Mouse (Mus musculus) cerebellum, adult 11-12 months (tissue): ENCODE measurements around the gene Ncbp2.

Source experiments
- DNase-seq: peaks from one replicate; pipeline ENCODE4 v3.0.0; 2022

Ncbp2 gene

GRCm38 (mm10) chr16:31948345-31948774 is at the start of gene Ncbp2, which contains the start of gene 0610012G03Rik:
TSS of gene Ncbp2 (plus strand) at chr16:31948513.
TSS of gene 0610012G03Rik (minus strand) at chr16:31948494.
- peak; percentile 92 for DNase-seq

DNA sequence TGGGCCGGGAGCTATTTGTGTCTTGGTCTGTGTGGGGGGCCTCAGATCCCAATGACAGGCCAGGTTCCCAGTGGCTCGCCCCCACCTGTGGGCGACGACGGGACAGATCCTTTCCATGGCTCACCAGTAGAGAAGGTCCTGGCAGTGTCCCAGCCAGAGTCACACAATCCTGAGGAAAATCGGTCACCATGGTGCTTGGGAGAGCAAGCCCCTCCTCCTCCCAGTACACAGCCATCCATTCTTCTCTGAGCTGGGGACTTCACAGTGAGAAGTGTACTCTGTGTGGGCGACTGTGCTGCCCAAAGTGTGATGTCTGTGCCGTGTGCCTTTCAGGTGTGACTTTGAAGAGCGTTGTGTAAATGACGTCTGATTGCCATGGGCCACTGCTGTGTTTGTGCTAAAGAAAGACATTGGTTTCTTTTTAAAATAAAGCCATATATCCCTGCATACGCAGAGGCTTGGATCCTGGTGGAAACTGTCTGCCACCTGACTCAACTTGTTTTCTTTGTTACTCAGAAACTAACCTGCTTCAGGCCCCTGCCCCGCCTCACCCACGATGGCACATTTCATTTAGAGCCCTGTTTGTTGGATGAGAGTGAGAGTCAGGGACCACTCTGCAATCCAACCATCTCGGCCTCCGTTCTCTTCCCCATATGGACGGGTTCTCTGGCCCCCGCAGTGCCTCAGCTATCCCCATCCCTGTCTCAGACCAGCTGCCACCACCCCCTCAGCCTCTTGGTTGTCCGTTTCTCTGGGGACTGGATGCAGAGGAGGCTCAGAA is 49.6 kb upstream of the Ncbp2 start:
- DNase-seq, result no peak

- DNase-seq, result no peak
Measured at GRCm38 (mm10) chr16:31901886-31902285, 46.4 kb upstream of the Ncbp2 start.

- DNase-seq, result no peak
Measured at GRCm38 (mm10) chr16:31903239-31903638, 45.1 kb upstream of the Ncbp2 start.

DNA sequence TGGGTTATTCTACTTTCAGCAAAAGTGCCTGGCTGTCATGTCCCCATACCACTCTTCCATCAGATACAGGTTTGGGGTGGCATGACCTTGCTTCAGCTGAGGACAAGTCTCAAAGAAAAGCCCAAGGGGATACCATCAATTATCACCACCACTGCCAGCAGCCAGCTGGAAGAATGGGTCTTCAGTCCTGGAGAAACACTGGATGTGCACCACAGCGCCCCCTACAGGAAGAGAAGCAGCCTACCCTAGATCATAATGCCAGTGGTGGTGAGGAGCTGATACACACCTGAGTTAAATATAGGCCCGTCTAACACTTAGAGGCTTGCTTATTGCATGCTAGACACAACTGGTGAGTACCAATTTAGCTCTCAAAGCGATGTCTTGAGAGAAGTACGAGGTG is 43.0 kb upstream of the Ncbp2 start:
- no peak for DNase-seq

- no peak for DNase-seq
Measured at GRCm38 (mm10) chr16:31905891-31906825, 42.2 kb upstream of the Ncbp2 start.

DNA sequence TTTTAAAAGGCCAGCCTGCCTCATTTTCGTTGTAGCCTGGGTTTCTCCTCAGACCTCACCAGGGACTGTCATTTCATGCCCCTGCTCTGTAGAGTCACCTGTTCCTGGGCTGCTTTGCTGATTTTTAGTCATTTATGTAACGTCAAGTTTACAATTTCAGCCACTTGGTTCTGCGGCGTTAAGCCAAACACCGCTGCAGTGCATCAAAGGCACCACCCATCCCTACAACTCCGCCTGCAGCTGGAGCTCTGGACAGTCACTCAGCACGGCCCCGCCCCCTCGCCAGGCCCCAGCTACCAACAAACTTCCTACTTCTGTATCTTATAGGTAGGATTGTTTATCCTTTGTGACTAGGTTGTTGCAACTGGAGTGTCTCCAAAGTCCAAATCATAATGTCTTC is 41.4 kb upstream of the Ncbp2 start:
- no peak for DNase-seq

GRCm38 (mm10) chr16:31908959-31909358 is 39.4 kb upstream of the Ncbp2 start:
- no peak for DNase-seq

DNA sequence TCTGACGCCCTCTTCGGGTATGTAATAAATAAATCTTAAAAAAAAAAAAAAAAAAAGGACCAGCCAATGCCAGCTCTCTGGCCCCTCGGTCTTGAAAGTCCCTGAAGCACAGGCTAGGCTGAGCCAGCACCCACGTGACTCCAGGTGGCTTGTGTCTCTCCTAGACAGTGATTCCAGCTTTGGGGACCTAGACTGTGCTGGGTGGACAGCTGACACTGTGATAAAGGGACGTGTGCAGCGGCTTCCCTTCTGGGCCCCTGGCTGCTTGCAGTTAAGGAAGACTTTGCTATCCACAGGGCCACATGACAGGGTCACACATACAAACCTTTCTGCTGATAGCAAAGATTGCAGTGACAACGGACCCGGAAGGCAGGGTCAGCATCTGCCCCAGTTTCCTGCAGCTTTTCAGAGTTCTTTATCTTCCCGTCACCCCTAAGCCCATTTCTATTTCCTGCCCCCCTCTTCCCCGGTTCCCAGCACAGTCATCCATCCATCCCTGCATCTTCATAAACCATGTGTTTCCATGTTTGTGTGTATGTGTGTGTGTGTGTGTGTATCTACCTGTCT is 37.9 kb upstream of the Ncbp2 start:
- DNase-seq, result no peak

DNA sequence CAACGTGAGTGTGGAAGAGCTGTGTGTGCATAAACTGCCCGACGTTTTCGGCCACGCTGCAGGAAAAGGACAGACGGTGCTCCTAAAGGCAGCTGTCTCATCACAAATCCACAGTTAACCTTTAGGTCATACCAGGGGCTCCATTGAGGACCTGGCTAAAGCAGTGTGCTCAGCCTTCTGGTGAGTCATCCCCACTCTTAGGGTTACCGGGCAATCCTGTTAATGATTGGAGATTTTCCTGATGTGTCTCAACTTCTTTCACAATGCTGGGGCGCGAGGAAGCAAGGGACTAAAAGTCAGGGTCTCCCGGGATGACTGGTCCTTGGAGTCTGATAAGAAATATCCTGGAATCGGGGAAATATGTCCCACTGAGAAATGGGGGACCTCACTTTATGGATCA is 30.5 kb upstream of the Ncbp2 start:
- DNase-seq, result no peak

DNA sequence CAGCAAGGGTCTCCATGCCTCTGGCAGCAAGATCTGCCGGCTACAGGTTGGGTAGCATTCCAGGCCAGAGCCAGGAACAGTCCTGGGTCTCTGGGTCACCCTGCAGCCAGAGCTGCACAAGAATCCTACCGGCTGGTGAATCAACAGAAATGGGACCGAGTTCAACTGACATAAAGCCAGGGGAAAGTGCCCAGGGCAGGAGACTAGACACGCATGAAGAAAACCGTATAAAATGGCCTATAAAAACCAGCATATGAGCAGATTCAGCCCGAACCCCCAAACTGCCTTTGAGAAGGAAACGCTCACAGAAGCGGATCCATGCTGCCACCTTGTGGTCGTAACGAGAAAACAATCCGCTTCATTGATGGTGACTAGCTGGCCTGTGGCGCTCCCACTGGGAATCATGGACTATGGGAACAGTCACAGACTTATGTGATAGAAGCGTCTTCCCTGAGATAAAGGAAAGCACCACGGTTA is 30.0 kb upstream of the Ncbp2 start:
- DNase-seq, result peak; percentile 82

DNA sequence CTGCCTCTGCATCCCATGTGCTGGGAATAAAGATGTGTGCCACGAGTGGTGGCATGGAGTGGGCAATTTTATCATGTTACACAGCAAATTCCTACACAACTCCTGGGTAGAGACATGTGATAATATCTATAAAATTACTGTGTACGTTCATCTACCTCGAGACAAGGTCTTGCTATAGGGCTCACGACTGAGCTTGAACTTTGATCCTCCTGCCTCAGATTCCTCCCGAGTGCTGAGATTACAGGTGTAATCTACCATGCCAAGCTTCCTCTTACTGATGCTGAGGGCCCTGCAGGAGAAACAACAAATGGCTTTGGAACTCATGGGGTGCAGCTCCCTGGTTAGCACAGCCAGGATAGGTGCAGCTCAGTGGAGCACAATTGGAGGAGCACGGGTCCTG is 23.9 kb upstream of the Ncbp2 start:
- DNase-seq, result no peak

DNA sequence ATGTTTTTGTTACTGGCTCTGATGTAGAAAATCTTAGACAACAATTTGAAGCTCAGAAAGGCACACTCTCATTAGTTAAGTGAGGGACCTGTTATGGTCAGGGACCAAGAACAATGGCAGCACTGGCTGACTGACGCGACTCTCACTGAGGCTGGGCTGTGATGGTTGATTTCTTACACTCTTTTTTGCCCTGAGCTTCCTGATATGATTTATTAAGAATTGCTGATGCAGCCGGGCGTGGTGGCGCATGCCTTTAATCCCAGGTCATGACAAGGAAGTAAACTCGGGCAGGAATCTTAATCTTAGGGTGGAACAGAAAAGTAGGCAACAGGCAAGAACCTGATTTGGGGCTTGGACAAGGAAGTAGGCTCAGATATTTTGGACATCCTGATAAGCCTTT is 22.2 kb upstream of the Ncbp2 start:
- no peak for DNase-seq

- no peak for DNase-seq
Measured at GRCm38 (mm10) chr16:31926547-31927182, 21.6 kb upstream of the Ncbp2 start.

GRCm38 (mm10) chr16:31927412-31927811 is 20.9 kb upstream of the Ncbp2 start:
- no peak for DNase-seq

DNA sequence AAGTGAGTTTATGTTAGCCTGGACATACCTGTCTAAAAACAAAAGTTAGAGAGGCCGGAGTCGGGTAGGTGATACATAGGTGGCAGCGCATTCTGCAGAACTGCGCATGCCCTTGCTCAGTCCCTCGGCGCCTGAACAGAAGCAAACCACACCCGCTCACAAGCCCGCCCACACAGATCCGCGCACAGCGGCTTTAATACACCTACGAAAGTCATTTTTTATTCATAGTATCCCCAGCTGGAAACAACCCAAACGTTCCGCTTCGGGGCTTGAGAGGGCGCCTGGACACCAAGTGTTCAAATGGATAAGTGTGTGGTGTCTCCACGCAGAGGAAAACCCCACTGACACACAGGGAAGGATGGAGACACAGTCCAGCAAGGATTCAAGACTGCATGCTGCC is 17.0 kb upstream of the Ncbp2 start:
- DNase-seq, result peak; percentile 47

GRCm38 (mm10) chr16:31932255-31932654 is 16.1 kb upstream of the Ncbp2 start:
- DNase-seq, result peak; percentile 57

DNA sequence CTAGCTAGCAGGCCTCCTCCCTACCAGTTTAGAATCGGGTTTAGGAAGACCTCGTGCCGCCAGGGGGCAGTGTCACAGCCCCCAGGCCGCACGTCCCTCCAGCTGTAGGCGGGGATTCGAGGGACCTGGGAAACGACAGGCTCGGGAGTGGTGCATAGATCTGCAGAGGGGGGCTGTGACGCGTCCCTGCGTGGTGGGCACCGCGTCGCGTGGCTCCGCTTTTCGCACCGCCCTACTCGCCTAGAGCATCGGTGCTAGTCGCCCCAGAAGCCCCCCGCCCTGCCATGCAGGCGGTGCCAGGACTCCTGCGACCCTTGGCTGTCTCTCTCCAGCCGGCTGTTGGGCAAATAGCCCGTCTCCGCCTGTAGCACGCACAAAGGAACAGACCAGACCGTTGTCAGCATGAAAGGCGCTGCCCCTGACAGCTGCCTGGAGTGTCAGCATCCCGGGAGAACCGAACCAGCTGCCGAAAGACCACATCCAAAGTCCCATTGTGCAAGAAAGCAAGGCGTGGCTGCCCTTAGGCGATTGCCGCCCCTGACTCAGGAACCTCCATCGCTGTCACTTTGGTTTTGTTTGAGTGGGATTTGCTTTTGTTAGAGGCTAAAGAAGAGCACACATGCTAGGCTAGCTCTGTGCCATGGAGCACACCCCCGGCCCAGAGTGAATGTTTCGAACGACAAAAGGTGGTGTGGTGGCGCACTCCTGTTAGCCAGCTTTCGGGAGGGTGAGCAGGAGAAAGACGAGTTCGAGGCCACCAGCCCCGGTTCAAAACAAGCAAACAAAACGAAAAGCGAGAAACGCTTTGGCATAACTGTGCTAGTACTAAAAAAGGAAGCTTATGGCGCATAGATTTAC is 15.2 kb upstream of the Ncbp2 start:
- peak; percentile 97 for DNase-seq

DNA sequence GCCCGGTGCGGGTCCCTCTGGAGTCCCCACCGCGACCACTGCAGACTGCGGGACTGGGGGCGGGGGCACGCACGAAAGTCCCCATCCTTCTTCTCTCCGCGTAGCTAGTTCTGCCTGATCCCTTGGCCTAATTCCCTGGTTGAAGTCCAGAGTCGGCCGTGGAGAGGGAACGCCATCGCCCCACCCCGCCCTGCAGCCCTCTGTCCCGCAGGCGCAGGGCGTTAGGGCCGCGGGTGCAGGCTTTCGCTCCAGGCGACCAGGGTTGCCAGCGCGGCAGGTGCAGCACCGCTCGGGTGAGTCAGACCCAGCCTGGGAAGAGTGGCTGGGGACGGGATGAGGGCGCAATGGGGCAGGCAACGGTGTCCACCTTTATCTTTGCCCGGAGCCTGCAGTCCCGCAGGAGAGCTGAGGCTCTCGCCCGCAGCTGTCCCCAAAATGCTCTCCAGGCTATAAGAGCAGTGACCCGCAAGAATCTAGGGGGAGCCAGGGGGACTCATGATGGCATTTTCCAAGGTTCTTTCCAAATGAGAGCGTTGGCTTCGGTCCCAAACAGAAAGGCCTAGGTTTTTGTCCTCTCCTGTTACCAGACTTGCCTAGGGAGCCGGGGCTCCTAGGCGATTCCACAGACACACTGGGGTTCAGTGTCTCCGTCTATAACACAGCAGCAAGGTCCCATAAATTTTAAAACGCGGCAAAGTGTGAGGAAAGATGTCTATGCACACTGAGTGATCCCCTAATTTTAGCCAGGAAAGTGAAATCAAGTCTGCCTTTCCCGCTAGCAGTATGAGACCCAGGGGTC is 14.4 kb upstream of the Ncbp2 start, which contains the start of gene Pigz:
Gene Pigz (plus strand): TSS at position 101 of the 799 bp plus-strand sequence.
- peak; percentile 88 for DNase-seq

GRCm38 (mm10) chr16:31934550-31935010 is 13.7 kb upstream of the Ncbp2 start:
- DNase-seq, result peak; percentile 32
